Mouse (Mus musculus): ENCODE measurements around the gene Stx11. TPM values are rescaled to one million over a fixed set of nuclear protein-coding genes. Genes with fewer than 3 reads are reported as not detected.
A peak's percentile ranks its signal among the peaks of the same experiment; 100 is the strongest.
"Not testable (repeated sequence)": the region's sequence is repeated elsewhere in the genome, so short reads cannot be mapped to it uniquely, and the experiment has no call there.

Stx11 gene
- total RNA-seq, 4 experiments from 2014 or later, result 0.15 to 0.56 (median 0.30) TPM

GRCm38 (mm10) chr10:12961546-12961945, 2.6 kb downstream of the Stx11 start:
- DNase-seq (ENCODE audit: low spot score in 2 of 2), result no peak

- no peak for DNase-seq (ENCODE audit: low spot score in 2 of 2)
Observed at GRCm38 (mm10) chr10:12957271-12957670, 6.8 kb downstream of the Stx11 start.

- DNase-seq (ENCODE audit: low spot score in 2 of 2), result no peak
Observed at GRCm38 (mm10) chr10:12955831-12956230, 8.3 kb downstream of the Stx11 start.

- DNase-seq (ENCODE audit: low spot score in 2 of 2), result not testable (repeated sequence)
Observed at GRCm38 (mm10) chr10:12951358-12951757, 12.7 kb downstream of the Stx11 start.

- no peak for DNase-seq (ENCODE audit: low spot score in 2 of 2)
Observed at GRCm38 (mm10) chr10:12949299-12949698, 14.8 kb downstream of the Stx11 start.

- no peak for DNase-seq (ENCODE audit: low spot score in 2 of 2)
Observed at GRCm38 (mm10) chr10:12947606-12948005, 16.5 kb downstream of the Stx11 start.

- DNase-seq (ENCODE audit: low spot score in 2 of 2), result no peak
Observed at GRCm38 (mm10) chr10:12941018-12941761, 22.9 kb downstream of the Stx11 start.

- no peak for DNase-seq (ENCODE audit: low spot score in 2 of 2)
Observed at GRCm38 (mm10) chr10:12938763-12939162, 25.3 kb downstream of the Stx11 start.

- no peak for DNase-seq (ENCODE audit: low spot score in 2 of 2)
Observed at GRCm38 (mm10) chr10:12936079-12936478, 28.0 kb downstream of the Stx11 start.

- no peak for DNase-seq (ENCODE audit: low spot score in 2 of 2)
Observed at GRCm38 (mm10) chr10:12935575-12935974, 28.5 kb downstream of the Stx11 start.

GRCm38 (mm10) chr10:12931492-12932400, 32.4 kb downstream of the Stx11 start:
- no peak for DNase-seq (ENCODE audit: low spot score in 2 of 2)

- no peak for DNase-seq (ENCODE audit: low spot score in 2 of 2)
Observed at GRCm38 (mm10) chr10:12930351-12930905, 33.7 kb downstream of the Stx11 start.

GRCm38 (mm10) chr10:12929857-12930174, 34.3 kb downstream of the Stx11 start:
- DNase-seq (ENCODE audit: low spot score in 2 of 2), result no peak

GRCm38 (mm10) chr10:12929149-12929856, 34.8 kb downstream of the Stx11 start:
- DNase-seq (ENCODE audit: low spot score in 2 of 2), result no peak

GRCm38 (mm10) chr10:12928193-12928592, 35.9 kb downstream of the Stx11 start:
- no peak for DNase-seq (ENCODE audit: low spot score in 2 of 2)

GRCm38 (mm10) chr10:12922574-12923353, 41.3 kb downstream of the Stx11 start:
- DNase-seq (ENCODE audit: low spot score in 2 of 2), result peak; percentile 90 to 94

GRCm38 (mm10) chr10:12922077-12922573, 42.0 kb downstream of the Stx11 start:
- no peak for DNase-seq (ENCODE audit: low spot score in 2 of 2)

GRCm38 (mm10) chr10:12921551-12922040, 42.5 kb downstream of the Stx11 start:
- DNase-seq (ENCODE audit: low spot score in 2 of 2), result no peak

GRCm38 (mm10) chr10:12919287-12919686, 44.8 kb downstream of the Stx11 start:
- peak in 1 of 2 experiments; percentile 22 for DNase-seq (ENCODE audit: low spot score in 2 of 2)

GRCm38 (mm10) chr10:12917626-12918025, 46.5 kb downstream of the Stx11 start:
- no peak for DNase-seq (ENCODE audit: low spot score in 2 of 2)
